Mouse (Mus musculus) ES-E14 (cell line): Measurements from ENCODE around the gene Evpl.

Experiments
- CHD2 ChIP-seq: IDR thresholded peaks from 2 replicates; pipeline ENCODE4 v1.6.1; 2014; ENCODE audit warnings: mild to moderate bottlenecking, low read depth, low read length, inconsistent platforms
- HCFC1 ChIP-seq: IDR thresholded peaks from 2 replicates; pipeline ENCODE4 v1.6.1; 2012; ENCODE audit warnings: low read length, inconsistent platforms, borderline replicate concordance; ENCODE audit not compliant: insufficient read depth
- MAFK ChIP-seq: IDR thresholded peaks from 2 replicates; pipeline ENCODE4 v1.6.1; 2014; ENCODE audit warnings: mild to moderate bottlenecking, low read depth, low read length, inconsistent platforms; ENCODE audit not compliant: insufficient read depth
- ZC3H11A ChIP-seq: IDR thresholded peaks from 2 replicates; pipeline ENCODE4 v1.6.1; 2012; ENCODE audit warnings: low read depth, mild to moderate bottlenecking, inconsistent platforms, low read length, borderline replicate concordance
- ZNF384 ChIP-seq: IDR thresholded peaks from 2 replicates; pipeline ENCODE4 v1.6.1; 2012; ENCODE audit warnings: low read depth, low read length, inconsistent platforms

DNA sequence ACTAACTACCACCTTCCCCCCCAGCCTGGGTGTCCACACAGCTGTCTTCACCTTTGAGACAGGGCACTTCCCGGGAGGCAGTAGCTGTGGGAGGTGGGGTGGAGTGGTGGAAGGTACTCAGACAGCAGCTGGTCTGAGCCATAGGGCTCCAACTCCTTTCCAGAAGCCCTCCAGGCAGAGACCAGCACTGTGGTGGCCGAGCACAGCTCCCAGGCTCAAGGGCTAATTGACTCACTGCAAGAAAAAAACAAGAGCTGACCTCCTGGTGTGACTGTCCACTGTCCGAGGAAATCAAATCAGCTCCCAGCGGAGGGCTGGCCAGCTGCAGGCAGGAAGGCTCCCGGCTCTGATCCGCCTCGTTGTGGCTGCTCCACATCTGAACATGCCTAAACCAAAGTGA, 1.9 kb upstream of the Evpl start:
- TF ChIP-seq CHD2 (no peak), MAFK (no peak), ZNF384 (no peak), ZC3H11A (no peak), HCFC1 (no peak)
